Mouse (Mus musculus): Measurements from ENCODE around the gene Ift43. TPM values are rescaled to one million over a fixed set of nuclear protein-coding genes. Genes with fewer than 3 reads are reported as not detected.

Ift43 gene
- polyA plus RNA-seq, 1 experiment from 2014 or later = 57.7 TPM

- H3K27me3 ChIP-seq (replicated peaks) = no peaks in the 10 kb centered on the region
- WGBS = 75% methylated on average over 4 of the region's 4 CpGs
- no peak overlapping the region for H3K4me2 ChIP-seq
- H3K36me3 ChIP-seq = no peaks in the 10 kb centered on the region
- no peaks in the 10 kb centered on the region for H3K4me1 ChIP-seq
- H3K4me3 ChIP-seq (replicated peaks) = no peak overlapping the region
- no peak overlapping the region for H3K27ac ChIP-seq
- no peak for ATAC-seq (ENCODE audit: insufficient read depth, low FRiP score, low read depth)
- H3K9me3 ChIP-seq = no peaks in the 10 kb centered on the region
- no peak overlapping the region for H3K9ac ChIP-seq
Measured at GRCm38 (mm10) chr12:86135691-86136090, 53.4 kb downstream of the Ift43 start.

GRCm38 (mm10) chr12:86138696-86139095 lies 56.4 kb downstream of the Ift43 start:
- H3K27me3 ChIP-seq (replicated peaks) = no peaks in the 10 kb centered on the region
- H3K36me3 ChIP-seq = no peaks in the 10 kb centered on the region
- H3K9me3 ChIP-seq = no peaks in the 10 kb centered on the region
- no peak overlapping the region for H3K27ac ChIP-seq
- no peak overlapping the region for H3K9ac ChIP-seq
- no peak for ATAC-seq (ENCODE audit: insufficient read depth, low FRiP score, low read depth)
- no peak overlapping the region for H3K4me2 ChIP-seq
- WGBS = 86% methylated on average over 9 of the region's 9 CpGs
- no peak overlapping the region for H3K4me3 ChIP-seq (replicated peaks)
- no peaks in the 10 kb centered on the region for H3K4me1 ChIP-seq

GRCm38 (mm10) chr12:86142389-86142788 lies 60.0 kb downstream of the Ift43 start:
- no peaks in the 10 kb centered on the region for H3K36me3 ChIP-seq
- H3K4me2 ChIP-seq = no peak overlapping the region
- H3K9me3 ChIP-seq = no peaks in the 10 kb centered on the region
- H3K27ac ChIP-seq = no peak overlapping the region
- no peaks in the 10 kb centered on the region for H3K27me3 ChIP-seq (replicated peaks)
- 88% methylated on average over 1 of the region's 1 CpGs for WGBS
- ATAC-seq (ENCODE audit: insufficient read depth, low FRiP score, low read depth) = no peak
- H3K4me3 ChIP-seq (replicated peaks) = no peak overlapping the region
- no peaks in the 10 kb centered on the region for H3K4me1 ChIP-seq
- H3K9ac ChIP-seq = no peak overlapping the region

- no peak for ATAC-seq (ENCODE audit: insufficient read depth, low FRiP score, low read depth)
- H3K9ac ChIP-seq = no peak overlapping the region
- no peaks in the 10 kb centered on the region for H3K36me3 ChIP-seq
- 87% methylated on average over 3 of the region's 3 CpGs for WGBS
- H3K4me3 ChIP-seq (replicated peaks) = no peak overlapping the region
- no peaks in the 10 kb centered on the region for H3K9me3 ChIP-seq
- no peaks in the 10 kb centered on the region for H3K4me1 ChIP-seq
- no peak overlapping the region for H3K4me2 ChIP-seq
- H3K27me3 ChIP-seq (replicated peaks) = no peaks in the 10 kb centered on the region
- H3K27ac ChIP-seq = no peak overlapping the region
Measured at GRCm38 (mm10) chr12:86146246-86146645, 63.9 kb downstream of the Ift43 start.

GRCm38 (mm10) chr12:86148271-86148670 lies 65.9 kb downstream of the Ift43 start:
- Histone ChIP-seq H3K27ac (no peak overlapping the region), H3K9me3 (no peaks in the 10 kb centered on the region), H3K4me2 (no peak overlapping the region), H3K27me3 (replicated peaks) (no peaks in the 10 kb centered on the region), H3K36me3 (no peaks in the 10 kb centered on the region), H3K4me1 (no peaks in the 10 kb centered on the region), H3K9ac (no peak overlapping the region), H3K4me3 (replicated peaks) (no peak overlapping the region)
- WGBS = 87% methylated on average over 6 of the region's 6 CpGs
- ATAC-seq (ENCODE audit: insufficient read depth, low FRiP score, low read depth) = no peak

GRCm38 (mm10) chr12:86149087-86149486 lies 66.7 kb downstream of the Ift43 start:
- 70% methylated on average over 6 of the region's 6 CpGs for WGBS
- Histone ChIP-seq H3K4me2 (no peak overlapping the region), H3K27me3 (replicated peaks) (no peaks in the 10 kb centered on the region), H3K9ac (no peak overlapping the region), H3K4me1 (no peaks in the 10 kb centered on the region), H3K4me3 (replicated peaks) (no peak overlapping the region), H3K9me3 (no peaks in the 10 kb centered on the region), H3K27ac (no peak overlapping the region), H3K36me3 (no peaks in the 10 kb centered on the region)
- no peak for ATAC-seq (ENCODE audit: insufficient read depth, low FRiP score, low read depth)

- Histone ChIP-seq H3K9ac (no peak overlapping the region), H3K27me3 (replicated peaks) (no peaks in the 10 kb centered on the region), H3K36me3 (no peaks in the 10 kb centered on the region), H3K9me3 (no peaks in the 10 kb centered on the region), H3K4me1 (no peaks in the 10 kb centered on the region), H3K4me2 (no peak overlapping the region), H3K27ac (no peak overlapping the region), H3K4me3 (replicated peaks) (no peak overlapping the region)
- WGBS = 33% methylated on average over 12 of the region's 12 CpGs
- ATAC-seq (ENCODE audit: insufficient read depth, low FRiP score, low read depth) = no peak
Measured at GRCm38 (mm10) chr12:86151941-86152340, 69.6 kb downstream of the Ift43 start.

- no peak overlapping the region for H3K4me3 ChIP-seq (replicated peaks)
- H3K9ac ChIP-seq = no peak overlapping the region
- no peaks in the 10 kb centered on the region for H3K9me3 ChIP-seq
- 85% methylated on average over 12 of the region's 12 CpGs for WGBS
- peaks cover 9% of the 10 kb centered on the region; the same call in 1 of the 2 replicates for H3K4me1 ChIP-seq
- ATAC-seq (ENCODE audit: insufficient read depth, low FRiP score, low read depth) = no peak
- H3K27ac ChIP-seq = no peak overlapping the region
- no peaks in the 10 kb centered on the region for H3K27me3 ChIP-seq (replicated peaks)
- H3K4me2 ChIP-seq = no peak overlapping the region
- no peaks in the 10 kb centered on the region for H3K36me3 ChIP-seq
Measured at GRCm38 (mm10) chr12:86153213-86153957, 71.0 kb downstream of the Ift43 start.

- no peaks in the 10 kb centered on the region for H3K36me3 ChIP-seq
Measured at GRCm38 (mm10) chr12:86155176-86155575, 72.8 kb downstream of the Ift43 start.

GRCm38 (mm10) chr12:86157166-86157565 lies 74.8 kb downstream of the Ift43 start:
- no peak overlapping the region for H3K9ac ChIP-seq
- H3K4me1 ChIP-seq = peaks cover 16% of the 10 kb centered on the region
- H3K4me2 ChIP-seq = no peak overlapping the region
- no peak overlapping the region for H3K4me3 ChIP-seq (replicated peaks)
- no peaks in the 10 kb centered on the region for H3K36me3 ChIP-seq
- no peaks in the 10 kb centered on the region for H3K9me3 ChIP-seq
- H3K27me3 ChIP-seq (replicated peaks) = no peaks in the 10 kb centered on the region
- no peak overlapping the region for H3K27ac ChIP-seq
- 83% methylated on average over 8 of the region's 8 CpGs for WGBS
- no peak for ATAC-seq (ENCODE audit: insufficient read depth, low FRiP score, low read depth)

More at GRCm38 (mm10) chr12:86155176-86155575, 72.8 kb downstream of the Ift43 start:
- Histone ChIP-seq H3K27me3 (replicated peaks) (no peaks in the 10 kb centered on the region), H3K4me2 (no peak overlapping the region), H3K27ac (no peak overlapping the region), H3K9me3 (no peaks in the 10 kb centered on the region), H3K4me1 (peaks cover 16% of the 10 kb centered on the region), H3K4me3 (replicated peaks) (no peak overlapping the region), H3K9ac (no peak overlapping the region)
- WGBS = 91% methylated on average over 8 of the region's 8 CpGs
- ATAC-seq (ENCODE audit: insufficient read depth, low FRiP score, low read depth) = no peak

- H3K27ac ChIP-seq = peak overlapping the region; percentile 48; the same call in 1 of the 2 replicates
- H3K4me2 ChIP-seq = no peak overlapping the region
Measured at GRCm38 (mm10) chr12:86157894-86158444, 75.6 kb downstream of the Ift43 start.

GRCm38 (mm10) chr12:86158689-86159483 lies 76.5 kb downstream of the Ift43 start:
- ATAC-seq (ENCODE audit: insufficient read depth, low FRiP score, low read depth) = no peak
- no peak overlapping the region for H3K9ac ChIP-seq
- no peak overlapping the region for H3K4me3 ChIP-seq (replicated peaks)
- no peaks in the 10 kb centered on the region for H3K27me3 ChIP-seq (replicated peaks)
- H3K9me3 ChIP-seq = no peaks in the 10 kb centered on the region
- no peaks in the 10 kb centered on the region for H3K36me3 ChIP-seq
- 84% methylated on average over 20 of the region's 20 CpGs for WGBS
- no peak overlapping the region for H3K4me2 ChIP-seq
- no peak overlapping the region; the same call in 1 of the 2 replicates for H3K27ac ChIP-seq
- H3K4me1 ChIP-seq = peaks cover 16% of the 10 kb centered on the region

More at GRCm38 (mm10) chr12:86157894-86158444, 75.6 kb downstream of the Ift43 start:
- Histone ChIP-seq H3K4me3 (replicated peaks) (no peak overlapping the region), H3K9ac (no peak overlapping the region), H3K4me1 (peaks cover 16% of the 10 kb centered on the region), H3K9me3 (no peaks in the 10 kb centered on the region), H3K36me3 (no peaks in the 10 kb centered on the region), H3K27me3 (replicated peaks) (no peaks in the 10 kb centered on the region)
- ATAC-seq (ENCODE audit: insufficient read depth, low FRiP score, low read depth) = peak; percentile 69; the same call in 1 of the 2 replicates
- WGBS = 16% methylated on average over 8 of the region's 8 CpGs
